Mouse (Mus musculus) myocyte (in vitro differentiated cells): ENCODE data around the gene Lgi2. TPM values are rescaled to one million over a fixed set of nuclear protein-coding genes. Genes with fewer than 3 reads are reported as not detected.

Source experiments
- H3K27me3 ChIP-seq: one replicate; pipeline ENCODE4 v1.6.1; 2011; ENCODE audit not compliant: control insufficient read depth, insufficient read depth, insufficient read length
- H3K36me3 ChIP-seq: one replicate; pipeline ENCODE4 v1.6.1; 2011; ENCODE audit not compliant: control insufficient read depth, insufficient read depth
- H3K4me2 ChIP-seq: one replicate; pipeline ENCODE4 v1.6.1; 2011; ENCODE audit warnings: low read depth, control low read depth
- H3K4me3 ChIP-seq: one replicate; pipeline ENCODE4 v1.5.1; 2011; ENCODE audit warnings: mild to moderate bottlenecking, control low read depth, moderate library complexity
- H3K79me2 ChIP-seq: one replicate; pipeline ENCODE4 v1.6.1; 2011; ENCODE audit not compliant: control insufficient read depth, insufficient read depth
- H3ac ChIP-seq: one replicate; pipeline ENCODE4 v1.6.1; 2011; ENCODE audit not compliant: control insufficient read depth, insufficient read length
- CEBPB ChIP-seq: IDR thresholded peaks from 2 replicates; pipeline ENCODE4 v1.6.1; 2011; ENCODE audit warnings: mild to moderate bottlenecking, moderate library complexity; ENCODE audit not compliant: poor library complexity, insufficient read depth, severe bottlenecking
- E2F4 ChIP-seq: IDR thresholded peaks from one replicate; pipeline ENCODE4 v1.6.1; 2011; ENCODE audit warnings: mild to moderate bottlenecking, control low read depth, moderate library complexity; ENCODE audit not compliant: insufficient read depth
- MAX ChIP-seq: IDR thresholded peaks from one replicate; pipeline ENCODE4 v1.6.1; 2011; ENCODE audit warnings: low read depth, mild to moderate bottlenecking, control low read depth
- MYOD1 ChIP-seq, 3 experiments: IDR thresholded peaks; one replicate each; pipeline ENCODE4 v1.6.1; 2011; ENCODE audit warnings: control low read depth in 2 of 3, low read depth in 2 of 3, mild to moderate bottlenecking in 2 of 3, moderate library complexity in 1 of 3; ENCODE audit not compliant: insufficient read length in 2 of 3, control insufficient read depth in 1 of 3
- MYOG ChIP-seq, 3 experiments: IDR thresholded peaks; one replicate each; pipeline ENCODE4 v1.6.1; 2011; ENCODE audit warnings: control low read depth in 2 of 3, low read depth in 2 of 3, mild to moderate bottlenecking in 2 of 3; ENCODE audit not compliant: insufficient read length in 2 of 3, control insufficient read depth in 1 of 3, insufficient read depth in 1 of 3
- POLR2A ChIP-seq: IDR thresholded peaks from one replicate; pipeline ENCODE4 v1.6.1; 2011; ENCODE audit warnings: low read depth, mild to moderate bottlenecking, control low read depth, moderate library complexity; ENCODE audit not compliant: insufficient read length
- POLR2AphosphoS2 ChIP-seq: IDR thresholded peaks from one replicate; pipeline ENCODE4 v1.6.1; 2011; ENCODE audit warnings: low read depth, control low read depth; ENCODE audit not compliant: insufficient read length
- REST ChIP-seq: IDR thresholded peaks from one replicate; pipeline ENCODE4 v1.6.1; 2011; ENCODE audit warnings: mild to moderate bottlenecking, control low read depth, moderate library complexity; ENCODE audit not compliant: insufficient read depth, insufficient read length
- SRF ChIP-seq: IDR thresholded peaks from one replicate; pipeline ENCODE4 v1.6.1; 2011; ENCODE audit warnings: low read depth; ENCODE audit not compliant: control insufficient read depth, insufficient read length
- TCF12 ChIP-seq: IDR thresholded peaks from one replicate; pipeline ENCODE4 v1.6.1; 2011; ENCODE audit warnings: mild to moderate bottlenecking, control low read depth; ENCODE audit not compliant: poor library complexity, insufficient read depth, severe bottlenecking
- TCF3 ChIP-seq: IDR thresholded peaks from one replicate; pipeline ENCODE4 v1.6.1; 2011; ENCODE audit warnings: low read depth, control low read depth; ENCODE audit not compliant: insufficient read length
- USF1 ChIP-seq: IDR thresholded peaks from one replicate; pipeline ENCODE4 v1.6.1; 2011; ENCODE audit warnings: low read depth, mild to moderate bottlenecking, control low read depth, moderate library complexity
- polyA plus RNA-seq: library from polyadenylated mRNA; unstranded; fragments of >200 nt; fragmentation: generic; extraction: Trizol; gene quantifications from one replicate; pipeline ENCODE4 v1.2.1, GENCODE M21; 2012; ENCODE audit warnings: missing spikeins

Lgi2 gene
- polyA plus RNA-seq, 1 experiment: 0.01 TPM

- no peaks in the 10 kb centered on the region for H3K27me3 ChIP-seq
- H3K79me2 ChIP-seq: no peaks in the 10 kb centered on the region
- H3K4me2 ChIP-seq: no peak overlapping the region
- H3ac ChIP-seq: no peak overlapping the region
- H3K4me3 ChIP-seq: no peak overlapping the region
- TF ChIP-seq E2F4 (no peak), CEBPB (no peak)
- no peaks in the 10 kb centered on the region for H3K36me3 ChIP-seq
Observed at GRCm38 (mm10) chr5:52572572-52572971, 6.3 kb upstream of the Lgi2 start.

DNA sequence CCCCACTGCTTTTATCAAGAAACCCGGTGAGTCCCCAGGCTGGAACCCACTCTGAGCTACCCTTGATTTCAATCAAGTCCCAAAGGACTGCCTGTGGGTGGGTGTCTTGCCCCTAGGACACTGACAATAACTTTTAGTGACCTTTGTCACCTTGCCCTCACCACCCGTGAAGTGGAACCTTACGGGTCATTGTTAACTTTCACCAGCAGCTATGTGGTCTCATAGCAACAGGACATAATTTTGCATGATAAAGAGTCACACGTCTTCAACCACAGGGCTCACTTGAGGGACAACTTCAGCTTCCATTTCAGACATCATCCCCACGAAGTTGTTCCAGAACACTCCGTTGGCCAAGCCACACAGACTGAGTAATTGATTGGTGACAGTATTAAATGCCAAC is 4.5 kb upstream of the Lgi2 start:
- TF ChIP-seq CEBPB (no peak), TCF12 (no peak), MYOG (IDR thresholded peaks at IDR 0.05; ENCODE audit: control insufficient read depth in 1 of 3, insufficient read depth in 1 of 3, insufficient read length in 2 of 3, low read depth in 2 of 3) (no peak), SRF (no peak), E2F4 (no peak), TCF3 (no peak)
- Histone ChIP-seq H3K36me3 (no peaks in the 10 kb centered on the region), H3K4me3 (no peak overlapping the region)

DNA sequence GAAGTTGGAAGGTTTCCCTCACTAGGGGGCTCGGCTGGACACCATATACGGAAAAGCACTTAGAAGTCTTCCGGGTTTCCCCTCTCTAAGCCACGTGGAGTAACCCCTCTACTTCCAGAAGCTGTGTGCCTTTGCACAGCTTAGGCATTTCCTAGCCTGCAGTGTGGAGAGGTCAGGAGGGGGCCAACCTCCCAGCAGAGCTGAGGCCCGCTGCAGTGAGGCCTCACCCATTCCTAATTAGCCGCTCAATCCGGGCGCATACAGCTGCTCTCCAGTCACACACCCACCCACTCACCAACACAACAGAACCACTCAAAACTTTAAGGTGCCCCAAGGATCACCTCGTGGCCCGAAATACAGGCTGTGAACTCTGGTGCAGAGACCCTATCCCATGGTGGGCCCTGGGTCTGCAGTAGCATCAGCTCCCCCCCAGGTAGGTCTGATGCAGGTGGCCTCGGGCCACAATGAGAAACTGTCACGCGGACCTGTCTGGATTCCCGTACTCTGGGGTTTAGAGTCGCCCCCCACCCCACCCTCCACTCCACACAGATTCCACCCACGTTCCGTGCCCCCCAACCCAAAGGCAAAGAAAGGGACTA is 949 bp downstream of the Lgi2 start:
- TF ChIP-seq MYOD1 (IDR thresholded peaks at IDR 0.05; ENCODE audit: control insufficient read depth in 1 of 3, insufficient read length in 2 of 3, low read depth in 2 of 3): no peak
- TF ChIP-seq TCF3: no peak
- no peak overlapping the region for H3K4me2 ChIP-seq
- H3ac ChIP-seq: no peak overlapping the region
- H3K27me3 ChIP-seq: peaks cover 17% of the 10 kb centered on the region
- no peaks in the 10 kb centered on the region for H3K79me2 ChIP-seq
- no peaks in the 10 kb centered on the region for H3K36me3 ChIP-seq
- no peak overlapping the region for H3K4me3 ChIP-seq

More for the DNA sequence above, 4.5 kb upstream of the Lgi2 start:
- Histone ChIP-seq H3K4me2 (no peak overlapping the region), H3K27me3 (peaks cover 4% of the 10 kb centered on the region), H3K79me2 (no peaks in the 10 kb centered on the region), H3ac (no peak overlapping the region)

- no peak for TF ChIP-seq SRF
- TF ChIP-seq CEBPB: no peak
- TF ChIP-seq TCF3: no peak
- no peak for TF ChIP-seq TCF12
- TF ChIP-seq REST: no peak
- TF ChIP-seq MYOG (IDR thresholded peaks at IDR 0.05; ENCODE audit: control insufficient read depth in 1 of 3, insufficient read depth in 1 of 3, insufficient read length in 2 of 3, low read depth in 2 of 3): no peak
- no peak for TF ChIP-seq POLR2AphosphoS2
- no peak for TF ChIP-seq USF1
- no peak for TF ChIP-seq MAX
- no peak for TF ChIP-seq POLR2A
- no peak for TF ChIP-seq E2F4
- TF ChIP-seq MYOD1 (IDR thresholded peaks at IDR 0.05; ENCODE audit: control insufficient read depth in 1 of 3, insufficient read length in 2 of 3, low read depth in 2 of 3): no peak
- Histone ChIP-seq H3ac (no peak overlapping the region), H3K4me3 (no peak overlapping the region), H3K27me3 (peaks cover 17% of the 10 kb centered on the region), H3K36me3 (no peaks in the 10 kb centered on the region), H3K4me2 (no peak overlapping the region), H3K79me2 (no peaks in the 10 kb centered on the region)
Observed at GRCm38 (mm10) chr5:52564351-52564750, 1.9 kb downstream of the Lgi2 start.

DNA sequence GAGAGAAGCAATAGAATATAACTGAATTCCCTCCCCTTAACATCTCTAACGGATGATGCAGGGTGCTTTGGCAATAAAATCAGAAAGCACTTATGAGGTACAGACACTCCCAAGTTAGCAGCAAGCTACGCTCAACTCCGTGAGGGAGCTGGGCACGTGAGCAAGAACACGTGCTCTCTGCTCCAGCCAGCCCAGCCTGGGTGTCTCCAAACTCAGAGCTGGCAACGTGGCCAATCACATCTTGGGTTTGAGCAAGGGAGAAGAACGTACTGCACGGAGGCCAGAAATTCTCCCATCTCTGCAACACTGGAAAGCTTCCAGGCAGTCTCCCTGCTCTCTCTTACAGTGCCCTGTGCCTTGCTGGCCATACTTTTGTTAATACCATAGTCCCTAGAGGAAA is 6.0 kb downstream of the Lgi2 start:
- no peak overlapping the region for H3ac ChIP-seq
- no peaks in the 10 kb centered on the region for H3K36me3 ChIP-seq
- H3K4me3 ChIP-seq: no peak overlapping the region
- TF ChIP-seq POLR2A (no peak), TCF3 (no peak), E2F4 (no peak), MYOG (IDR thresholded peaks at IDR 0.05; ENCODE audit: control insufficient read depth in 1 of 3, insufficient read depth in 1 of 3, insufficient read length in 2 of 3, low read depth in 2 of 3) (no peak), TCF12 (no peak), MYOD1 (IDR thresholded peaks at IDR 0.05; ENCODE audit: control insufficient read depth in 1 of 3, insufficient read length in 2 of 3, low read depth in 2 of 3) (no peak), REST (no peak)
- no peak overlapping the region for H3K4me2 ChIP-seq
- H3K79me2 ChIP-seq: no peaks in the 10 kb centered on the region
- H3K27me3 ChIP-seq: peaks cover 8% of the 10 kb centered on the region

DNA sequence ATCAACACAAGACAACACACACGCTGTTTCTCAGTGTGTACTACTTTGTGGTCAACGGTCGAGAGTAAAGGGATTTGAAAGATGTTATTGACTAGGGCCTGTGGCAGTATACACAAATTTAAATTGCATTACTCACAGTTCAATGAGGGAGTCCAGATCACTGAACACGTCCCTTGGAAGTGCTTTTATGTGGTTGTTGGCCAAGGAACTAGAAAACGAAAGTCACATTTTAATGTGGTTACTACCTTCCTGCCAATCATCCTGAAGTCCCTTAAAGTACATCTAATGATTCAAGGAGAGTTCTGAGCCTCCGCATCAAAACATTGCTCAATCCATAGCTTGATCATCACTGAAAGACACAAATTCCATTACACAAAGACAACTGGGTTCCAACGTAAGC is 10.7 kb downstream of the Lgi2 start:
- Histone ChIP-seq H3K36me3 (no peaks in the 10 kb centered on the region), H3K79me2 (no peaks in the 10 kb centered on the region), H3K27me3 (no peaks in the 10 kb centered on the region), H3K4me3 (no peak overlapping the region), H3K4me2 (no peak overlapping the region), H3ac (no peak overlapping the region)
- TF ChIP-seq POLR2A: no peak
- no peak for TF ChIP-seq MYOD1 (IDR thresholded peaks at IDR 0.05; ENCODE audit: control insufficient read depth in 1 of 3, insufficient read length in 2 of 3, low read depth in 2 of 3)
- TF ChIP-seq CEBPB: no peak
- no peak for TF ChIP-seq REST
- TF ChIP-seq MAX: no peak
- no peak for TF ChIP-seq TCF12
- no peak for TF ChIP-seq POLR2AphosphoS2
- no peak for TF ChIP-seq TCF3
